In the genomic region with DNA sequence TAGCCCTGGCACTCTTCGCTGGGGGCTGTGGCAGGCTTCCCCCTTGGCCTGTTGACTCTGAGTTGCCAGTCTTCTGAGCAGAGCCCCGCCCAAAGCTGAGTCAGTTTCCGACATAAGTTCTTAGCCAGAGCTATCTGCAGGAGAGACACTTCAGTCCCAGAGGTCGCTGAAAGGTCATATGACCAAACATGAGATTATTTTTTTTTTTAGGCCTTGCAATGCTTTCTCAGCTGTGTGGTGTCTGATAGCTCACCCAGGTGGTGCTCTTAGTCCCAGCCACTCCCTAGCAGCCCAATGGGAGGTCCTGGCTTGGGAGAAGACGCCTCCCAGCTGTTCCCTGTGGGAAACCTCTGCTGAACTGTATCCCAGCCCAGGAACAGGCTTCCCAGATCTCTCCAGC, we compare ENCODE assay signal across 8 mouse cellular contexts. TPM values are rescaled to one million over a fixed set of nuclear protein-coding genes. Genes with fewer than 3 reads are reported as not detected.
DNase-seq lines count a peak whose midpoint lies in the region; ATAC-seq and TF ChIP-seq lines count a peak whose summit lies in the region.

No protein-coding gene starts in this region.

- no peak overlapping the region for H3K4me2 ChIP-seq in limb, embryonic 13.5 days (replicated peaks)

- H3K36me3 ChIP-seq in limb, embryonic 13.5 days = peaks cover 69% of the 10 kb centered on the region

- ATAC-seq in limb, embryonic 13.5 days (ENCODE audit: low FRiP score, low read depth) = no peak

- peak; percentile 85 to 92 for DNase-seq in lung, adult 18-20 months
- no peak for DNase-seq in lung, adult 2 months
- DNase-seq in heart, postnatal 10 days = peak; percentile 79 to 80
- DNase-seq in skeletal muscle tissue, adult 2 months (ENCODE audit: low read depth, low spot score) = peak; percentile 77
- DNase-seq in left cerebral cortex, adult 8-10 months (ENCODE audit: low spot score in 2 of 2) = no peak
- DNase-seq in layer of hippocampus, adult 18-20 months (ENCODE audit: low spot score in 2 of 2) = no peak

- H3K9me3 ChIP-seq in limb, embryonic 13.5 days = no peaks in the 10 kb centered on the region

- no peaks in the 10 kb centered on the region for H3K27me3 ChIP-seq in limb, embryonic 13.5 days

- WGBS in lung, adult 2 months = 2% methylated on average over 5 of the region's 5 CpGs
- WGBS in limb, embryonic 13.5 days = 62% methylated on average over 5 of the region's 5 CpGs

- no peak overlapping the region for H3K4me3 ChIP-seq in lung, adult 2 months (replicated peaks; ENCODE audit: extremely low read depth, low read depth, low read length)
- no peak overlapping the region for H3K4me3 ChIP-seq in cortical plate, adult 2 months (ENCODE audit: insufficient read depth, low read length)
- no peak overlapping the region for H3K4me3 ChIP-seq in limb, embryonic 13.5 days

- TF ChIP-seq CTCF in lung, adult 2 months (IDR thresholded peaks at IDR 0.05; ENCODE audit: insufficient read depth, low read length) = no peak
- no peak for TF ChIP-seq CTCF in cortical plate, adult 2 months (IDR thresholded peaks at IDR 0.05; ENCODE audit: extremely low read depth, insufficient read depth, low read length)

- H3K9ac ChIP-seq in limb, embryonic 13.5 days = peak overlapping the region; percentile 9; the same call in 1 of the 2 replicates

- peaks cover 58% of the 10 kb centered on the region for H3K4me1 ChIP-seq in lung, adult 2 months (ENCODE audit: control insufficient read depth, insufficient read depth, low read length)
- peaks cover 2% of the 10 kb centered on the region; the same call in 1 of the 2 replicates for H3K4me1 ChIP-seq in cortical plate, adult 2 months (ENCODE audit: control insufficient read depth, insufficient read depth, low read length)
- H3K4me1 ChIP-seq in limb, embryonic 13.5 days = peaks cover 35% of the 10 kb centered on the region

- intact Hi-C loops in heart, postnatal 10 days (cut with DNase I) = no loop called here

- H3K27ac ChIP-seq in cortical plate, adult 2 months (ENCODE audit: insufficient read depth, low read length) = peak overlapping the region; percentile 32; the same call in 1 of the 2 replicates
- H3K27ac ChIP-seq in limb, embryonic 13.5 days = peak overlapping the region; percentile 52; the same call in 1 of the 2 replicates

- TF ChIP-seq POLR2A in lung, adult 2 months (IDR thresholded peaks at IDR 0.05; ENCODE audit: borderline replicate concordance, extremely low read depth, low read depth, low read length) = no peak
- TF ChIP-seq POLR2A in cortical plate, adult 2 months (IDR thresholded peaks at IDR 0.05; ENCODE audit: extremely low read depth, insufficient read depth, low read length) = no peak

RNA-seq across cellular contexts. Expression of gene Trim8, which starts 22.7 kb away (rescaled TPM):
- 87.2 and 115 TPM in 2 replicates for polyA plus RNA-seq in lung, adult 2 months (2012; rRNA removed)
- 44.7 and 47.1 TPM in 2 replicates for polyA plus RNA-seq in cortical plate, adult 2 months (2012; rRNA removed)
- 10 to 100 TPM; 49.9 to 50.6 TPM for total RNA-seq in heart, postnatal 10 days (2021)
- 13.6 and 14.2 TPM in 2 replicates for polyA plus RNA-seq in limb, embryonic 13.5 days (2015; fragmentation: Nextera tagmentation; extraction: Ambion mirVana)
- 100 to 1,000 TPM; 103 to 108 (median 104) TPM for total RNA-seq in left cerebral cortex, adult 8-10 months (2022)
- total RNA-seq in layer of hippocampus, adult 18-20 months (2021) = 100 to 1,000 TPM; 110 to 112 TPM

Comparison
In these comparisons a context has a peak if more than half of its experiments do, and no peak if none do; other contexts are left out.
1. DNase-seq: peak in lung, adult 18-20 months (2 of 2), heart, postnatal 10 days (2 of 2) and skeletal muscle tissue, adult 2 months (single experiment); none in lung, adult 2 months (single experiment), left cerebral cortex, adult 8-10 months (0 of 2) and layer of hippocampus, adult 18-20 months (0 of 2).